Mouse (Mus musculus) testis, adult 2 months (tissue): ENCODE measurements around the gene 2310034G01Rik.

Experiments used
- CTCF ChIP-seq: fragments of 200-500 bp; IDR thresholded peaks from 2 replicates; pipeline ENCODE4 v1.5.1; 2012; ENCODE audit warnings: low read depth, mild to moderate bottlenecking, inconsistent platforms, low read length, moderate library complexity; ENCODE audit not compliant: control insufficient read depth, insufficient read depth, insufficient replicate concordance
- POLR2A ChIP-seq: fragments of 200-500 bp; IDR thresholded peaks from 2 replicates; pipeline ENCODE4 v1.6.1; 2012; ENCODE audit warnings: low read depth, mild to moderate bottlenecking, inconsistent platforms, low read length, moderate library complexity; ENCODE audit not compliant: control insufficient read depth

GRCm38 (mm10) chr19:46307781-46308180 is 42.3 kb downstream of the 2310034G01Rik start:
- TF ChIP-seq CTCF, result no peak
- TF ChIP-seq POLR2A, result no peak
